Mouse (Mus musculus): Measurements from ENCODE around the gene Trio. TPM values are rescaled to one million over a fixed set of nuclear protein-coding genes. Genes with fewer than 3 reads are reported as not detected.

Gene Trio
- total and polyA plus RNA-seq, 3 experiments = 37.0 to 62.9 (median 44.5) TPM

GRCm38 (mm10) chr15:27877831-27878230 is 147.8 kb downstream of the Trio start:
- DNase-seq = no peak

DNA sequence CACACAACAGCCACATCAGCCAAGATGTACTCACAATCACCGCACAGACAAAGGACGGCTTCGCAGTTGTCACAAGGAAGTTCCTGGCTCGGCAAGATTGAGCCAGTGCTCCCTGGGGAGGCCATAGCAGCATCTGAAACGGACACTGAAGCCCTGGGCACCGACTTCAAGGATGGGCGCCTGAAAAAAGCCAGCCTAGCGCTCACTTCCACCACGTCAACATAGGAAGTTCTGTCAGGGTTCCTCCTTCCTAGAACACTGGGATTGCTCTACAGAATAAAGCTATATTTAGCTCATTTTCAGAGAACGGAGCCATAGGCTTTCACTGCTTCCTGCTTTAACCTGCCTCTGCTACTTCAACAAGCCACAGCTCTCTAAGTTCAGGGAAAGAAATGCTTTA is 149.3 kb downstream of the Trio start:
- DNase-seq = no peak

GRCm38 (mm10) chr15:27875753-27876152 is 149.9 kb downstream of the Trio start:
- no peak for DNase-seq

GRCm38 (mm10) chr15:27873747-27874320 is 151.8 kb downstream of the Trio start:
- DNase-seq = no peak

GRCm38 (mm10) chr15:27872286-27872685 is 153.4 kb downstream of the Trio start:
- no peak for DNase-seq

- no peak for DNase-seq
These were observed 153.9 kb downstream of the Trio start for GRCm38 (mm10) chr15:27871708-27872107.

- DNase-seq = no peak
These were observed 154.4 kb downstream of the Trio start for GRCm38 (mm10) chr15:27871260-27871659.

- DNase-seq = no peak
These were observed 156.6 kb downstream of the Trio start for GRCm38 (mm10) chr15:27869001-27869400.

- peak; percentile 44 for DNase-seq
These were observed 157.8 kb downstream of the Trio start for GRCm38 (mm10) chr15:27867831-27868230.

GRCm38 (mm10) chr15:27866471-27866870 is 159.2 kb downstream of the Trio start:
- DNase-seq = no peak

DNA sequence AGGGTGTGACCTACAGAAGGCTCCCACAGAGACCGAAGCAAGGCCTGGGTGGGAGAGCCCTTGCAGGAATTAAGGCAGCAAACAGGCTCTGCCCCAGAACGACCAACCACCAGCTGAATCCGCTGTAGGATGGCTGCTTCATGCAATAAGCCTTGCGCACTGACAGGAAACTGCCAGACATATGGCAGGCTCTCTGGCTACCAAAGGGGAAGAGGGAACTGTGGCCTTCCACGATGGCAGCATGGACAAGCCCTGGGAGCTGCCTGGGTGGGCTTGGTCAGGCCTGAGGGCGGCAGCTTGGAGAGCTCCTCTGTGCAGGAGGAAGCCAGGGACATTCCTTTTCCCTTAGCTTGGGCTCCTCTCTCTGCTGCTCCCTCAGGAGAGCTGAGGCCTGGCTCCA is 159.6 kb downstream of the Trio start:
- no peak for DNase-seq

DNA sequence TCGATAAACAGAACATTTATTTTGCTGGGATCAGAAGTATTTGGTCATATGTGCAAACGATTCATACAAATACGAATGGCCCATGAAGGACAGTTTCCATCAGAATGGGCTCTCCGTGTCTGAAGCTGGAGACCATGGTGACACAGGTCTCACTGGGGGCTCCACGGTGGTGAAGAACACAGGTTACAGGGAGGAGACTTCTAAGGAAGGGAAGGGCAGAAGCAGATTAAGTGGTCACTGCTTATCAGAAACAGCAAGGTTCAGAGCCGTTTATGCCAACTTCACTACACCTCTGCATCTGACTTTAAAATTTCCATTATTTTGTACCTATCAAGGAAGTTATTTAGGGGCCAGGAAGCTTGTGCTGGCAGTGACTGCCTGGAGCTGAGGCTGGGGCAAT is 161.3 kb downstream of the Trio start:
- no peak for DNase-seq

- no peak for DNase-seq
These were observed 162.7 kb downstream of the Trio start for GRCm38 (mm10) chr15:27862949-27863348.

- no peak for DNase-seq
These were observed 165.2 kb downstream of the Trio start for GRCm38 (mm10) chr15:27860439-27860838.

DNA sequence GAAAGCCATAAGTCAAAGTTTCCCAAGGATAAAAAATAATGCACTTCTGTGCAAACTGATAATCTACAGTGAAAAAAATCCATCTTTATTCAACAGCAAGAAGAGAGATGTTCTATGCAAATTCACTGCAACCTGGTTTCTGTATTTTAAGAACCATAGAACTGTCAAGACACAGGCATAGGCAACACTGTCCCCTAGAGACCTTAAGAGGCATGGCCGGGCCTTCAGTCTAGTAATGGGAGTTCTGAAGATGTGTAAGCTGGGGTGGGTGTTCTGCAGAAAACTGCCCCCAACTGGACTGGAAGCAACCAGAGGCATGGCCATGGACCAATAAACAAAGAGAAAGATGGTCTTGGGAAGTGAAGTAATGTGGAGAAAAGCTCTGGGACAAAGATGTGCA is 166.1 kb downstream of the Trio start:
- no peak for DNase-seq

GRCm38 (mm10) chr15:27859115-27859514 is 166.5 kb downstream of the Trio start:
- no peak for DNase-seq

DNA sequence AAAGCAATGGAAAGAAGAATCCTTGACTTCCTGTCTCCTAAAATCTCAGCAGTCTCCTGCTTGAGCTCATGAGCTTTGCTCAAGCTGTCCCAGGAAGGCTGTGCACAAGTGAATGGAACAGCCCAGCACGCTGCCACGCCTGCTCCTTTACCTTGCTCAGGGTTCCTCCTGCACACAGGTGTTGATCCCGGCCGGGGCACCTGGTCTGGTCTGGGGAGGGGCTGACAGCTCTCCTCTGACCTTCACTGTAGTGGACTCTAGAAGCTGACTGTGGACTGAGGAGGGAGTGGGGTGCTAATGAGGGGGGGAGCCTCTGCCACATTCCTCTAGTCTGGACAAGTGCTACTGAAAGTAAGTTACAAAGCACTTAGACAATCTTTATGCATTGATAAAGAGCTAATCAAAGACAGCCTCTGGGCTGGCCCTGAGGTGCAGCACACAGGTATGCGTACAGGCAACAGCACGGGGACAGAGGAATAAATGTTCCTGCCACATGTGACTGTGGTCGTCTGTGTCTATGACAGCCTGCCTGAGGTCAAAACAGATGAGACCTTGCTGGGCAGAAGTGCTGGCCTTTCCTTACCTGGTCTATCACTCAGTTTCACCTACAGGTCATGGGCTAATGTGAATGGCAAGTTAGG is 167.3 kb downstream of the Trio start:
- no peak for DNase-seq

DNA sequence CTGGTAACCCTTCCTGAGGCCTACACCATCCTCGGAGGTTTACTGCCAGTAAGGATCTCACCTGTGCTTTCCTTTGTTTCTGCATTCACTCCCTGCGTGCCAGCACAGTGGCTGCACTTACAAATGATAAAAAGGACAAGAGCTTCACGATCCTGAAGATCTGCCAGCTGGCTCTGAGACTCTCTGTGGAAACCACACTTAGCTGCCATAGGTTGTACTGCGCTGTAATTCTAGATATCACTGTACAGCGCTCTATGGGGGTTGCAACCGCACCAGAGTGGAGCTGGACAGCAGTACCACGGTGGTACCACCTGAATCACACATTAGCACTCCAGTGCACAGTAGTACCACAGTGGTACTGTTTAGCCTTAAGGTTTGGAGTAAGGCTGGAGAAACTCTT is 168.4 kb downstream of the Trio start:
- no peak for DNase-seq

- no peak for DNase-seq
These were observed 169.4 kb downstream of the Trio start for GRCm38 (mm10) chr15:27856050-27856787.

DNA sequence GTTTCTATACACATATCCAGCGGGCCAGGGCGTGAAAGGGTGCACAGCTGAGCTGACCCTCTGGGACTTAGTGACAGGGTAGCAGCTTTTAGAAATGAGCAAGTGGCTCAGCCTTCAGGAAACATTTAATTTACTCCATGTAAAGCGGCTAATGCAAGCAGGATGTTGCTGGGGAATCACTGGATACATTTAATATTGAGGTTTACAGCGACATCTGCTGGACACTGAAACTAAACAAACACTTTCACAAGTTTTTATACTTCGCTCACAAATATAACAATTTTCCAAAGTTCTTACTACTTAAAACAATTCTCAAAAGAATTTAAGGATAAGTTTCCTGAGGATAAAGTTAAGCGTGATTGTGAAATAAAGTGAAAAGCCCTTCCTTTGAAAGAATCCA is 174.3 kb downstream of the Trio start:
- no peak for DNase-seq

GRCm38 (mm10) chr15:27850904-27851303 is 174.7 kb downstream of the Trio start:
- no peak for DNase-seq

DNA sequence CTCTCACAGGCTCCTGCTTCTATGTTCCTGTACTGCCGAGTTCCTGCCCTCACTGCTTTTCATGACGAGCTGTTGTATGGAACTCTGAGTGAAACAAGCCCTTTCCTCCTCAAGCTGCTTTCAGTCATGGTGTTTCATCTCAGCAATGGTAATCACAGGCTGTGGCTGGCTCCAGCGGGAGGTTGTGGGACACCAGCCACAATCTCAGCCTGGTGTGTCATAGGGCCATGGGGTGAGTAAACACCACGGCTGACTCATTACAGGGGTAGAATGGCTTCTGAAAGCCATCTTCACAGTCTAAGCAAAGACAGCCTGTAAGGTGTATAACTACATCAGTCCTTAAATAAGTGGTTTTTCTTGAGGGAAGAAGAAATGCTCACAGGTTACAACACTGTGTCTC is 175.7 kb downstream of the Trio start:
- DNase-seq = peak; percentile 88

DNA sequence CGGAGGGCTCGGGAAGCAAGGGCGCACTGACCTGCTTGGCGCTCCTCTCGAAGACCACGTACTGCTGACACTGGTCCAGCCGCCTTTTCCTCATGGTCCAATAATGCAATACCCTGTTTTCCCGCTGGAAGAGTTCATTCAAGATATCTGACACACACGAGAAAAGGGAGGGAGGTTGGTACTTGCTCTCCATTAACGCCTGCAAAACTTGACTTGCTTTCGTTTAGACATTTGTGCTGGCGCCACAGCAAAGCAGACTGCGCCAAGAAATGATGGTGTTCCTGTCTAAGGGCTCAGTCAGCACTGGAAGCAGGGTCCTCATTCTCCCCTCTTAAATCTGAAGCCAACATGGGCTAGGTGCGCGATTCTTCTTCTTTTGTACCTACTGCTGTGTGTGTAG is 184.0 kb downstream of the Trio start:
- DNase-seq = no peak

GRCm38 (mm10) chr15:27840579-27840978 is 185.1 kb downstream of the Trio start:
- DNase-seq = no peak
